Mouse (Mus musculus) neural tube, embryonic 15.5 days (tissue): ENCODE data around the gene Ccdc6. TPM values are rescaled to one million over a fixed set of nuclear protein-coding genes. Genes with fewer than 3 reads are reported as not detected.

ENCODE experiments used
- ATAC-seq: fragments of 200-750 bp; cut with Nextera tagmentation; 2 replicates; pipeline ENCODE4 v1.8.0; 2017; ENCODE audit warnings: mild to moderate bottlenecking, moderate TSS enrichment, moderate library complexity; ENCODE audit not compliant: low FRiP score
- H3K27ac ChIP-seq: fragments of 300-500 bp; sonication (generic); replicated peaks from 2 replicates; pipeline ENCODE4 v1.5.1; 2015; ENCODE audit warnings: mild to moderate bottlenecking, inconsistent platforms
- H3K27me3 ChIP-seq: fragments of 300-500 bp; sonication (generic); replicated peaks from 2 replicates; pipeline ENCODE4 v1.6.1; 2015; ENCODE audit warnings: inconsistent platforms
- H3K36me3 ChIP-seq: fragments of 300-500 bp; sonication (generic); 2 replicates; pipeline ENCODE4 v1.6.1; 2015; ENCODE audit warnings: inconsistent platforms
- H3K4me1 ChIP-seq: fragments of 300-500 bp; sonication (generic); 2 replicates; pipeline ENCODE4 v1.6.1; 2015; ENCODE audit warnings: inconsistent platforms
- H3K4me2 ChIP-seq: fragments of 300-500 bp; sonication (generic); 2 replicates; pipeline ENCODE4 v1.6.1; 2015; ENCODE audit warnings: inconsistent platforms, mild to moderate bottlenecking, moderate library complexity
- H3K4me3 ChIP-seq: fragments of 300-500 bp; sonication (generic); replicated peaks from 2 replicates; pipeline ENCODE4 v1.5.1; 2015; ENCODE audit warnings: mild to moderate bottlenecking, inconsistent platforms
- H3K9ac ChIP-seq: fragments of 300-500 bp; sonication (generic); replicated peaks from 2 replicates; pipeline ENCODE4 v1.6.1; 2015; ENCODE audit warnings: mild to moderate bottlenecking, inconsistent platforms
- H3K9me3 ChIP-seq: fragments of 300-500 bp; sonication (generic); replicated peaks from 2 replicates; pipeline ENCODE4 v1.6.1; 2016; ENCODE audit warnings: inconsistent platforms
- WGBS: fragments of 180-500 bp; shearing (Covaris S2); methylation state at CpG from one replicate; pipeline ENCODE4 v1.1.7; 2015; ENCODE audit warnings: mixed read lengths; 5-methylcytosine and 5-hydroxymethylcytosine counted together
- polyA plus RNA-seq: library from polyadenylated mRNA; unstranded; fragments of >200 nt; fragmentation: Nextera tagmentation; extraction: Ambion mirVana; gene quantifications from 2 replicates; pipeline ENCODE4 v1.2.1, GENCODE M21; 2015

The Ccdc6 gene
- polyA plus RNA-seq, 1 experiment from 2014 or later: 22.3 TPM

DNA sequence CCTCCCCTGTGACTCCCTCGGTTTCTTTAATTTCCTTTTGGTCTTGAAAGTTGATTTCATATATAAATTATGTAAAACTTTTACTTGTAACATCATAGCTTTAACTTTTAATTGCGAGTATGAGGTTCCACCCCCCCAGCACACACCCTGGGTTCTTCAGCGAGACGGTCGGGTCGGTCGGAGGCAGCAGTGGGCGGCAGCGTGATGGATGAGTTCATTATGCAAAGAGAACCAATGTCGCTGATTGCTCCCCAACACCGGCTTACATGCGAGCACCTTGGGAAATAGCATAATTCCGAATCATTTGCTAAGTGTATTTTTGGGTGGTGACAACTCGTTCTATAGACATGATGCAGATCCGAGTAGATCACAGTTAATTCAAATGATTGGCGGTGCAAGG is 56.9 kb downstream of the Ccdc6 start:
- Histone ChIP-seq H3K4me3 (no peak overlapping the region), H3K36me3 (peaks cover 33% of the 10 kb centered on the region), H3K9me3 (no peaks in the 10 kb centered on the region), H3K4me2 (no peak overlapping the region), H3K4me1 (peaks cover 28% of the 10 kb centered on the region), H3K27me3 (no peaks in the 10 kb centered on the region), H3K9ac (no peak overlapping the region), H3K27ac (no peak overlapping the region)
- no peak for ATAC-seq
- 65% methylated on average over 16 of the region's 16 CpGs for WGBS

DNA sequence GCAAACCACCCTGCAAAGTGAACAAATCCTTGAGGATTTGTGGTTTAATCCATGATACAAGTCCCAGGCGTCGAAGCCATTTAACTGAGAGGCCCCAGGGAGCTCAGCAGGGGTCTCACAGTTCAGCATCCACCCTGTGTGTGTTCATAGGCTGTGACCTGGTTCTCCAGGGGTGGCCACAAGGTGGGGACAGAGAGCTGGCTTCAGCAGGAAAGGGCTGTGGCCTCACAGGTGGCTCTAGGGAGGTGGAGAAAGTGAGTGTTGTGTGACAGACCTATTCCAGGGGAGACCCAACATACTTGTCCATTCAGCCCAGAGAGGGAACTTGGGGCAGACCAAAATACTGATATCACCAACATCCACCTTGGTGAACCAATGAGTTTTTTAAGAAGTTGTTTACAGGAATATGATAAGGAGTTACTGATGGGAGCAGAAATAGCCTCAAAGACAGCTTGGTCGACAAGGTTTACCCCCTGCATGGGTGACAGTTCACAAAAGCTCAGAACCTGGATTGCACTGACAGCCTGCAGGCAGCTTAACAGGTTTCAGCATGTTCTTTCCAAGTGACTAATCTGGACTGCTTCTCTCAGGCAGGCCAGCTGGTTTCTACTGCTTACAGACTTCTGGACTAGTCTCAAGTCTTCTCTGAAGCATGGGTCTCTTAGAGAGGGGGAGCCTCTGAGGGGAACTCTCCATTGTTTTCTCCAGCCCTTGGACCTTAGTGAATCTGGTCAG is 59.7 kb downstream of the Ccdc6 start:
- H3K9me3 ChIP-seq: no peaks in the 10 kb centered on the region
- ATAC-seq: no peak
- H3K27me3 ChIP-seq: no peaks in the 10 kb centered on the region
- WGBS: 88% methylated on average over 3 of the region's 3 CpGs
- peaks cover 13% of the 10 kb centered on the region; the same call in 1 of the 2 replicates for H3K4me1 ChIP-seq
- no peak overlapping the region for H3K27ac ChIP-seq
- H3K36me3 ChIP-seq: peaks cover 33% of the 10 kb centered on the region
- H3K4me3 ChIP-seq: no peak overlapping the region
- no peak overlapping the region for H3K4me2 ChIP-seq
- H3K9ac ChIP-seq: no peak overlapping the region

DNA sequence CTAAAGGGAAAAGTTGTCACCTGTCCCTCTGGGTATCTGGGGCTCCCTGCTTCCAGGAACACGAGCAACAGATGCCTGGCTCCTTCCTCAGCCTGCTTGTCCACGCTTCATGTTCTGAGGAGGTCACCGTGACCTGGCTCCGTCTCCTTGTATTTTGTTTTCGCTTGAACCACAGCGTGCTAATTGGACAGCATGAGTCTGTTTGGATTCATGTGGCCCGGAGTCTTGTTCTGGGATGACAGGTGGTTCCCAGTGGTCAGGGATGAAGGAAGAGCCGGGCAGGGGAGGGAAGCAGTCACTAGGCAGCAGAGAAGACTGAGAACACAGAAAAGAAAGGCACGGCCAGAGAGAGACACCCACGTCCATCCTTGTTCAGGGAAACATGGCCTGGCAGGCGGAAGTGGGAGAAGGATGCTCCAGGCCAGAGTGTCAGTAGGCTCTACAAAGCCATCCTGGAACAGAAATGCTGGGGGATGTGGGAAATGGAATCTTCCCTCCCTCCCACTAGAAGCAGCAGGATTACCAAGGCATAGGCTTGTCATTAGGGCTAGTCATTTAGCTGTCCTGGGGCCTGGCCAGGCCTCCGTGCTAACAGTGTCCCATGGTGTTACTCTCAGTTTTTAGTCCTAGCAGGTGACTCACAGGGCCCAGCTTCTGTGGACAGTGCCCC is 62.9 kb downstream of the Ccdc6 start:
- 0 out of 2 replicates have a peak overlapping the region, but pooled peaks have one; percentile 9 for H3K27ac ChIP-seq
- no peaks in the 10 kb centered on the region for H3K9me3 ChIP-seq
- no peak overlapping the region for H3K4me2 ChIP-seq
- H3K27me3 ChIP-seq: no peaks in the 10 kb centered on the region
- WGBS: 81% methylated on average over 12 of the region's 12 CpGs
- H3K36me3 ChIP-seq: peaks cover 24% of the 10 kb centered on the region
- H3K4me1 ChIP-seq: peaks cover 7% of the 10 kb centered on the region
- H3K9ac ChIP-seq: no peak overlapping the region
- no peak for ATAC-seq
- H3K4me3 ChIP-seq: no peak overlapping the region

DNA sequence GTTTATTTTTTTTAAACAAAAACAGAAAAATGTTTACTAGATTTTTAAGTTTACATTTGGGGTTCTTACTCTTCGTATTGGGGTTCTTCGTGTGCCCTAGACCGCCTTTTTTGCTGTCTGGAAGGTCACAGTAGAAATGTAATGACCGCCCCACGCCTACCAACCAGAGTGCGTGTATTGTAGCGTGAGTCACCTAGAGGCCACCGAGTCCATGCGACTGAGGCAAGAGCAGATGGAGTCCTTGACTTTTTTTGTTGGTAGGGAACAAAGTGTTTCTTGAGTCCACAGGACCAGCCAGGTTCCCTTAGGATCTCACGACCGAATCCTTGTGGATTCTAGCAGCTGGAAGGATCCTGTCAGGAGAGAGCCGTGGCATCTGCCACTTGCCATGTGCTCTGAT is 63.9 kb downstream of the Ccdc6 start:
- Histone ChIP-seq H3K4me1 (peaks cover 10% of the 10 kb centered on the region), H3K4me2 (no peak overlapping the region), H3K9ac (no peak overlapping the region), H3K36me3 (peaks cover 14% of the 10 kb centered on the region), H3K4me3 (no peak overlapping the region), H3K9me3 (no peaks in the 10 kb centered on the region), H3K27ac (no peak overlapping the region), H3K27me3 (no peaks in the 10 kb centered on the region)
- WGBS: 95% methylated on average over 12 of the region's 12 CpGs
- no peak for ATAC-seq

- Histone ChIP-seq H3K27me3 (no peaks in the 10 kb centered on the region), H3K9ac (no peak overlapping the region), H3K4me2 (no peak overlapping the region), H3K4me1 (peaks cover 11% of the 10 kb centered on the region), H3K36me3 (peaks cover 7% of the 10 kb centered on the region), H3K9me3 (no peaks in the 10 kb centered on the region), H3K4me3 (no peak overlapping the region), H3K27ac (no peak overlapping the region)
- ATAC-seq: no peak
- 92% methylated on average over 14 of the region's 14 CpGs for WGBS
Measured at GRCm38 (mm10) chr10:70161504-70161903, 64.6 kb downstream of the Ccdc6 start.

DNA sequence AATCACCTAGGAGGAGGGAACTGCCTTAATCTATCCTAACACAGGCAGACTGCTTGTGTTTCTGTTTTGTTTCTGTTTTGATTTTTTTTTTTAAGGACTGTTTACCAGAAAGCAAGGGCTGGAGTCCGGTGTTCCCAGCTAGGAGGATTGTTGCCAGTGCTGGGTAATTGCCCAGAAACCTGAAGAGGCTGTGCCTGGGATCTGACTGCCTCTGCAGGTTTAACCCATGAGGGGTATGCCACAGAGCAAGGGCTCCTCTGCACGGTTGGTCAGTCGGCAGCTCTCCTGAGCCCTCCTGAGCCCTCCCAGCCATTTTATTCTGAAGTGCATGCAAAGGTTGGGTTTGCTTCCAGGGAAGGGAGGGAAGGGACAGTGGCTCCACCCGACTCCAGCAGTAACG is 66.8 kb downstream of the Ccdc6 start:
- H3K4me2 ChIP-seq: no peak overlapping the region
- H3K27me3 ChIP-seq: no peaks in the 10 kb centered on the region
- peaks cover 16% of the 10 kb centered on the region for H3K4me1 ChIP-seq
- WGBS: 68% methylated on average over 5 of the region's 5 CpGs
- H3K9ac ChIP-seq: no peak overlapping the region
- H3K4me3 ChIP-seq: no peak overlapping the region
- no peak for ATAC-seq
- peaks cover 16% of the 10 kb centered on the region for H3K36me3 ChIP-seq
- H3K9me3 ChIP-seq: no peaks in the 10 kb centered on the region
- peak overlapping the region; percentile 51; the same call in 1 of the 2 replicates for H3K27ac ChIP-seq

GRCm38 (mm10) chr10:70165877-70166276 is 69.0 kb downstream of the Ccdc6 start:
- ATAC-seq: no peak
- WGBS: 86% methylated on average over 6 of the region's 6 CpGs
- Histone ChIP-seq H3K27ac (no peak overlapping the region), H3K27me3 (no peaks in the 10 kb centered on the region), H3K9me3 (no peaks in the 10 kb centered on the region), H3K4me3 (no peak overlapping the region), H3K9ac (no peak overlapping the region), H3K36me3 (peaks cover 23% of the 10 kb centered on the region), H3K4me1 (peaks cover 24% of the 10 kb centered on the region), H3K4me2 (no peak overlapping the region)

- Histone ChIP-seq H3K36me3 (peaks cover 28% of the 10 kb centered on the region), H3K9ac (no peak overlapping the region), H3K4me2 (no peak overlapping the region), H3K4me1 (peaks cover 24% of the 10 kb centered on the region), H3K27me3 (no peaks in the 10 kb centered on the region), H3K4me3 (no peak overlapping the region), H3K9me3 (no peaks in the 10 kb centered on the region), H3K27ac (no peak overlapping the region)
- ATAC-seq: no peak
- WGBS: 92% methylated on average over 5 of the region's 5 CpGs
Measured at GRCm38 (mm10) chr10:70166427-70166826, 69.5 kb downstream of the Ccdc6 start.

DNA sequence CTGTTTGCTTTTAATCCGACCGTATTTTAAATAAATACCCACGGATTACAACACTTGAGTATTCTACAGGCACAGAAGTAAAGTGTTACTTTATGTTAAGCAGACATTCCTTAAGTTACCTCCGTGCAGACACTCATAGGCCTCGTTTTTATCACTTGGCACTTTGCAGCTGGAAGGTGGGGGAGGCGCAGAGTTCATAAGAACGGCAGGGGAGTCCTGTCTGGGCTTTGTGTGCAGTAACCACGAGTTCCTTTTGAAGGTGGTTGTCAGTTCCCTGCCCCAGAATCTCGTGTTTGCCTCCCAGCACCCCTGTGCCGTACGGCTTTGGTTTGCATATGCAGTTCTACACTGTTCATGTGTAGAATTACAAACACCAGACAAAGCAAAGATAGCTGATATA is 70.7 kb downstream of the Ccdc6 start:
- Histone ChIP-seq H3K4me1 (peaks cover 24% of the 10 kb centered on the region), H3K36me3 (peaks cover 32% of the 10 kb centered on the region), H3K27ac (no peak overlapping the region), H3K9me3 (no peaks in the 10 kb centered on the region), H3K4me2 (no peak overlapping the region), H3K9ac (no peak overlapping the region), H3K27me3 (no peaks in the 10 kb centered on the region), H3K4me3 (no peak overlapping the region)
- 81% methylated on average over 11 of the region's 11 CpGs for WGBS
- ATAC-seq: no peak

- no peak for ATAC-seq
- WGBS: 85% methylated on average over 13 of the region's 13 CpGs
- Histone ChIP-seq H3K9ac (no peak overlapping the region), H3K36me3 (peaks cover 32% of the 10 kb centered on the region), H3K27ac (peak overlapping the region; percentile 51; the same call in 1 of the 2 replicates), H3K4me1 (peaks cover 23% of the 10 kb centered on the region), H3K9me3 (no peaks in the 10 kb centered on the region), H3K4me3 (no peak overlapping the region), H3K27me3 (no peaks in the 10 kb centered on the region), H3K4me2 (no peak overlapping the region)
Measured at GRCm38 (mm10) chr10:70168396-70168795, 71.5 kb downstream of the Ccdc6 start.

GRCm38 (mm10) chr10:70169044-70169443 is 72.1 kb downstream of the Ccdc6 start:
- 48% methylated on average over 18 of the region's 18 CpGs for WGBS

DNA sequence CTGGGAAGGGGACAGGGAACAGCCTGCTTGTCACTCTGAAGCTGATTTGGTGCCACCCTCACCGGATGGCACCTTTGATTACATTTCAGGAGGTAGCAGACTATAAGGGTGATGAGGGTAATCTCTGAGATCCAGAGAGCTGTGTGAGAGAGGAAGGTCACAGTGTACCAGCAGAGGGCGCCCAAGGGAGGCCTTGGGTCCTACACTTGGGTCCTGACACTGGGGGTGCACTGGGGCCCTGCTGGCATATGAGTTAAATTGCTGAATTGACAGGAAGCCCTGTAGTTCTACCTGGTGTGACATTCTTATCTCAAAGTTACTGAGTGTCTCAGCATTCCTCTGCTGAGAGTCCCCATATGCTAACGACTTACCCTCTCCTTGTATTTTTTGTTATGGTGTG is 76.4 kb downstream of the Ccdc6 start:
- Histone ChIP-seq H3K4me2 (no peak overlapping the region), H3K9ac (no peak overlapping the region), H3K4me3 (no peak overlapping the region), H3K36me3 (peaks cover 34% of the 10 kb centered on the region), H3K27ac (no peak overlapping the region), H3K9me3 (no peaks in the 10 kb centered on the region), H3K4me1 (peaks cover 14% of the 10 kb centered on the region), H3K27me3 (no peaks in the 10 kb centered on the region)
- WGBS: 59% methylated on average over 3 of the region's 3 CpGs
- ATAC-seq: no peak

More at GRCm38 (mm10) chr10:70169044-70169443, 72.1 kb downstream of the Ccdc6 start:
- Histone ChIP-seq H3K4me3 (no peak overlapping the region), H3K4me2 (no peak overlapping the region), H3K27me3 (no peaks in the 10 kb centered on the region), H3K9me3 (no peaks in the 10 kb centered on the region), H3K36me3 (peaks cover 32% of the 10 kb centered on the region), H3K4me1 (peaks cover 17% of the 10 kb centered on the region), H3K9ac (no peak overlapping the region), H3K27ac (peak overlapping the region; percentile 51; the same call in 1 of the 2 replicates)
- no peak; the same call in 1 of the 2 replicates for ATAC-seq
